ENCODE assay signal across 25 mouse cellular contexts in the genomic region with DNA sequence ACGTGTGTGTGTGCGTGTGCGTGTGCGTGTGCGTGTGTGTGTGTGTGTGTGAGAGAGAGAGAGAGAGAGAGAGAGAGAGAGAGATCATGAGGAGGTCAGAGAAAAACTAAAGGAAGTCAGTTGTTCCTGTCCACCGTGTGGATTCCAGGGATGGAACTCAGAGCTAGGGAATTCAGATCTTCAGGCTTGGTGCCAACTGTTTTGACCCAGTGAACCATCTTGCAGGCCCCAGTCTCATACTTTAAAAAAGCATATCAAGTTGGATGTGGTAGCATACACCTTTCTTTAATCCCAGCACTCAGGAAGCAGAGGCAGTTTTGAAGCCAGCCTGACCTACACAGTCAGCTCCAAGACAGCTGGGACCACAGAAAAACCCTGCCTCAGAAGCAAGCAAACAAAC. TPM values are rescaled to one million over a fixed set of nuclear protein-coding genes. Genes with fewer than 3 reads are reported as not detected.
A peak's percentile ranks its signal among the peaks of the same experiment; 100 is the strongest.
DNase-seq lines count a peak whose midpoint lies in the region; TF ChIP-seq lines count a peak whose summit lies in the region.
"Had no signal": no experiment of that assay in that cellular context is flagged by ENCODE, and none has a peak within 500 bp of the region (broad histone marks: within the 10 kb centered on the region; RNA-seq: fewer than 3 reads in every experiment).

No protein-coding gene starts in this region.

- no peak overlapping the region for H3K27ac ChIP-seq in testis, adult 2 months (ENCODE audit: control insufficient read depth, insufficient read depth, low read depth, low read length)
- H3K27ac ChIP-seq in hindbrain, embryonic 10.5 days = no peak overlapping the region

- H3K4me3 ChIP-seq in testis, adult 2 months (ENCODE audit: control insufficient read depth, low read depth, low read length) = peak overlapping the region; percentile 79
- H3K4me3 ChIP-seq in hindbrain, embryonic 10.5 days = no peak overlapping the region

- H3K36me3 ChIP-seq in testis, adult 2 months (ENCODE audit: control insufficient read depth, insufficient read depth, low read length) = no peaks in the 10 kb centered on the region
- H3K36me3 ChIP-seq in hindbrain, embryonic 10.5 days = no peaks in the 10 kb centered on the region
- H3K36me3 ChIP-seq: G1E had no signal

- no peaks in the 10 kb centered on the region for H3K27me3 ChIP-seq in testis, adult 2 months (ENCODE audit: control insufficient read depth, insufficient read depth, low read length)
- peaks cover 45% of the 10 kb centered on the region for H3K27me3 ChIP-seq in hindbrain, embryonic 10.5 days (ENCODE audit: insufficient read depth, poor library complexity, severe bottlenecking)
- H3K27me3 ChIP-seq: CH12.LX had no signal

- intact Hi-C loops in heart, postnatal 36 days (cut with DNase I) = no loop called here

- TF ChIP-seq POLR2A in testis, adult 2 months (IDR thresholded peaks at IDR 0.05; ENCODE audit: control insufficient read depth, low read depth, low read length) = no peak

- H3K4me1 ChIP-seq in testis, adult 2 months (ENCODE audit: control insufficient read depth, insufficient read depth, low read length) = peaks cover 19% of the 10 kb centered on the region
- peaks cover 16% of the 10 kb centered on the region for H3K4me1 ChIP-seq in hindbrain, embryonic 10.5 days (replicated peaks)

- TF ChIP-seq CTCF in testis, adult 2 months (IDR thresholded peaks at IDR 0.05; ENCODE audit: control insufficient read depth, insufficient read depth, insufficient replicate concordance, low read depth, low read length) = no peak

- DNase-seq in heart, adult 11 months = peak; percentile 60
- DNase-seq in heart, postnatal 36 days = no peak
- DNase-seq in testis, postnatal 14 days (ENCODE audit: low spot score) = no peak
- peak; percentile 64 for DNase-seq in 3T3-L1 (ENCODE audit: low read depth, low spot score)
- no peak for DNase-seq in hindbrain, embryonic 10.5 days (ENCODE audit: low spot score)
- DNase-seq: adrenal gland, adult 2 months; adrenal gland, adult 8-10 months; adrenal gland, postnatal 10 days; adrenal gland, postnatal 14 days; adrenal gland, postnatal 25 days; adrenal gland, postnatal 36 days; B cell, adult 2 months; cerebellum, adult 11 months; cerebellum, adult 11-12 months; cerebellum, adult 18-20 months; cerebellum, adult 2 months had no signal

- 88% methylated on average over 6 of the region's 6 CpGs for WGBS in hindbrain, embryonic 10.5 days

- no peaks in the 10 kb centered on the region for H3K9me3 ChIP-seq in hindbrain, embryonic 10.5 days

RNA-seq across cellular contexts. Expression of gene Htr5b, which starts 1.0 kb away (rescaled TPM):
- not detected for total RNA-seq in heart, postnatal 36 days (2021)
- polyA plus RNA-seq in testis, adult 2 months (2012; rRNA removed) = 6.7 and 7.7 TPM in 2 replicates
- polyA plus RNA-seq in hindbrain, embryonic 10.5 days (2016; fragmentation: Nextera tagmentation; extraction: Ambion mirVana) = 0.08 and 0.14 TPM in 2 replicates
- total RNA-seq: adrenal gland, adult 18-20 months; adrenal gland, adult 2 months; adrenal gland, adult 8-10 months; adrenal gland, postnatal 10 days; adrenal gland, postnatal 14 days; adrenal gland, postnatal 25 days; adrenal gland, postnatal 36 days; adrenal gland, postnatal 4 days; CH12.LX; MEL had no signal
- polyA plus RNA-seq: activated CD4-positive, CD25-positive, alpha-beta regulatory T cell, adult 4 months; adrenal gland, adult 2 months; C2C12; G1E; Patski had no signal

RNA-seq across cellular contexts. Expression of gene Ddx18, which starts 38.5 kb away (rescaled TPM):
- total RNA-seq in heart, postnatal 36 days (2021) = 10 to 100 TPM; 16.4 to 22.6 TPM
- polyA plus RNA-seq in testis, adult 2 months (2012; rRNA removed) = 49.0 and 56.6 TPM in 2 replicates
- polyA plus RNA-seq in hindbrain, embryonic 10.5 days (2016; fragmentation: Nextera tagmentation; extraction: Ambion mirVana) = 56.9 and 65.0 TPM in 2 replicates

Comparison
In these comparisons a context has a peak if more than half of its experiments do, and no peak if none do; other contexts are left out.
1. DNase-seq: peak in heart, adult 11 months (single experiment) and 3T3-L1 (single experiment); none in heart, postnatal 36 days (0 of 2), testis, postnatal 14 days (single experiment) and hindbrain, embryonic 10.5 days (single experiment).